Mouse (Mus musculus) frontal cortex, postnatal 36 days (tissue): Measurements from ENCODE around the gene Tspoap1.

Experiments used
- DNase-seq, 2 experiments: peaks; one replicate each; pipeline ENCODE4 v3.0.0; 2022; ENCODE audit warnings: low spot score in 2 of 2

Gene Tspoap1

DNA sequence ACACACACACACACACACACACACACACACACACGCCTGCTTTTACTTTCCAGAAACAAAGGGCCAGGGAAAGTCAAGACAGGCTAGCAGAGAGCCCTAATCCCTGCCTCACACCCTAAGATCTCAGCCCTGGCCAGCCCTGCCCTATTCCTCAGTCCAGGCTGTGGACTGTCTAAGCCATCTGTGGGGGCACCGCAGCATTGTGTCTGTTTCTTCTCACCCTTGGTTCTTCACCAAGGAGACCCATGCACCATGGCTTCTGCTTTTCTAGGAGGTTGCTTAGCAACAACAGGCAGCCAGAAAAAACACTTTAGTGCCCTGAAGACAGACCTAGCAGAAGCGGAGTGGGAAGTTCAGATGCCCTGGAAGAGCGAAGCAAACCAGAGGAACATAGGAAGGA lies 51.1 kb downstream of the Tspoap1 start:
- DNase-seq = no peak

DNA sequence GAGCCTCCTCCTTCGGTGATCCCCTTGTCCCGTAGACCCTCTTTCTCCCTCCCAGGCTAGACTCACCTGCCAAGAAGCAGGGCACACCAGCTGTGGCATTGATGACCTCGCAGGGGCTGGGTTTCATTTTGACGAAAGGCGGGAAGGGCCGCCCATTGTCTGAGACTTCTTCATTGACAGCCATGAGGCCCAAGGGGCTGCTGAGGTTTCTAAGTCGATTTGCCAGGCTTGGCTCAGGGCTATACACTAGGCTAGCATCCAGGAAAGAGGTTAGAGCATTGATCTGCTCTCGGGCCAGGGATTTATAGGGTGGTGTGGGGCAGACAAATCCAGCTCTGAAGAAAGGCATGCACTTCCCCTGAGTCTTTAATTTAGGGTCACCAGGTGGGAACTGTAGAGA lies 54.5 kb downstream of the Tspoap1 start:
- DNase-seq = no peak

DNA sequence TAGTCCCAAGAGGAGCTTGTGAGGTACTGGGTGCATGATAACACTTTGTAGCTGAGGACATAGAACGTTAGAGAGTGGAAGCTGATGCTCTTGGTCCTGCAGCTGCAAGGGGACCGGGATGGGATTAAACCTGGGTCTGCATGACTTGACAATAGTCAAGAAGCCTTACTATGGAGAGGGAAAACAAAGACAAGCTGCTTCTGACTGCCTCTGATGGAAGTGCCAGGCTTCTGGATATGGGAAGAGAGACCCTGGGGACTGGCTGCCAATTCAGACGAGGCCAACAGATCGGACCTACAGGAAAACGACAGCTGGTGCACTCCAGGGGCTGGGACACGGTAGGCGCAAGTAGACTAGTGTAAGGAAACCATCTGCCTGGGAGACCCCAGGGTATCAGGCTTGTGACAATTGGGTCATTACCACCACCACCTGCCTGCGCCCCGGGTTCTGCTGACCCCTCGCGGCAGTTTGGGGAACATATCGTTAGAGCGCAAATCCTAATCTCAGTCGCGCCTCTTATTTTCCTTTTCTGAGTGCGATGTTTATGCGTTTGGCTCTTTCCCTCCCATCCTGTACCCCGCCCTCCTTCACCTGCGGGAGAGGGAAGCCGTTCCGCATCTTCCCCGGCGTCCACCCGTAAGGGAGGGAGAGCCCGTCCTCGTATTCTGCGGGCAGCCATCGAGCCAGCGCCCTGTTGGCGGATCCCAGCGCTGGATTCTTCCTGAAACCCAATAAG lies 56.5 kb downstream of the Tspoap1 start:
- peak; percentile 52 to 54 for DNase-seq

DNA sequence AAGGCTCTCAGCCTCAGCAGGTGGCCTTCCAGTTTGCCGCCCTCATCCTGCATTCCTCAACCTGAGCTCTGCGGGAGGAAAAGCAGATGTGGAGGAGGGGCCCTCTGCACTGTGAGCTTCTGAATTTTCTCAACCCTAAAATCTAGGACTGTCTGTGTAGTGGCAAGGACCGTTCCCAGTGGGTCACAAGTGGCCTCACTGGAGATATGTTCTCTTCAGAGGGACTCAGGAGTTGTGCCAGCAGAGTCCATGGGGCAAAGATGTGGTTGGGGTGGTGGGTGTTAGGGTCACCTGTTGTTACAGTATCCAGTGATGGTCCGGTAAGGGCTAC lies 57.1 kb downstream of the Tspoap1 start:
- DNase-seq = no peak

DNA sequence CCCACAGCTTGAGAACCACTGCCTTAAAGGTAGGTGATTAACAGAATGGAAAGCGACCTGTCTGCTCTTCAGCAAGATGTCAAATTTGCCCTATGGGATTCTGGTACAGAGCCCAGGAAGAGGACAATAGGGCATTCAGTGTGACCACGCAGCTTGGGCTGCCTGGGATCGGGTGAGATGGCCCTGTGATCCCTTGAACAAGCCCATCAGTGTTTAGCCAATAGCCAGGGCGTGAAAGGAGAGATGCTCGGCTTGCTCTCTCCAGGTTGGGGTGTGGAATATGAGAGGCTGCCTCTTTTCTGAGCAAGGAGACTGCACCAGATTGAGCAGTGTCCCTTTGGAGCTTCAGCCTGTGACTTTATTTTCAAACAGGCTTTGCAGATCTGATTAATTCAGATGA lies 61.2 kb downstream of the Tspoap1 start:
- DNase-seq = no peak

DNA sequence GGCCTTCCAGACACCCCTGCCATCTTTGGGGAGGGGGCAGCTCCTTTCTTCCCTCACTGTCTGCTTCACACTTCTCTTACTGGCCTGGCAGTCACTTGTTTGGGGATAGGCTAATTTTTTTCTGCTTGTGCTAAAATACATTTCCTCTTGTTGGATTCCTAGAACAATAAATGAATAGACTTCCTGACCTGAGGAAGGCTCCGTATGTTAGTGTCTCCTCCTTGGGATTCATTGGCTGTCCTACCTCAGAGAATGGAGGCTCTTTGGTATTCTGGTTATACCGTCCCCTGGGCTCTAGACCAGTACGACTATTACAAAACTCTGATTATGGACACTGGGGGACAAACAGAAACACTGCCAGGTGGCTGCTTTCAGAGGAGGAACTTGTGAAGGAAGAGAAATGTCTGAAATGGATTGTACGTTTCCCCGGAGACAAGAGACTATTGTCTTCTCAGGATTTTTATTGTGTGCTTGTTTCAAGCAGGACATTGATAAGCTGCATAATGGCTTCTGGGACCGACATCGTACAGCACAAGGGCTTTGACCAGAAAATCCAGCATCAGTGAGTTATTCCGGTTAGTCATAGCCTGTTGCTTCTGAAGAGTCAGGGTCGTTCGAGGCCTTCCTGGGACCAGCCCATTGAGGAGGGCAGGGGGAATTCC lies 68.0 kb downstream of the Tspoap1 start, which contains the start of gene Lpo:
TSS of gene Lpo (minus strand) at position 51 of the 662 bp plus-strand sequence.
- no peak for DNase-seq
